Mouse (Mus musculus) G1E (cell line): ENCODE measurements at regions not wholly inside any gene's neighbourhood (a gene's known extent, or its start where the extent isn't known, plus 50 kb on each side); places are given as distances from the start of the nearest gene placed in this dataset.

Experiments
- ATAC-seq: 2 replicates; pipeline ENCODE4 v1.8.0; 2016; ENCODE audit warnings: mild to moderate bottlenecking; ENCODE audit not compliant: insufficient number of reproducible peaks, poor library complexity, low FRiP score, severe bottlenecking; ENCODE audit errors: extremely low read depth
- DNase-seq: peaks from one replicate; pipeline ENCODE4 v3.0.0; 2012; ENCODE audit warnings: low spot score
- H3K27me3 ChIP-seq: 2 replicates; pipeline ENCODE4 v1.6.1; 2012; ENCODE audit warnings: mild to moderate bottlenecking, low read length, inconsistent platforms; ENCODE audit not compliant: insufficient read depth
- H3K36me3 ChIP-seq: replicated peaks from 2 replicates; pipeline ENCODE3; 2012; ENCODE audit warnings: mild to moderate bottlenecking, inconsistent platforms
- H3K4me1 ChIP-seq: 2 replicates; pipeline ENCODE4 v1.6.1; 2012; ENCODE audit warnings: low read depth, low read length, inconsistent platforms, mixed read lengths; ENCODE audit not compliant: insufficient read depth
- H3K4me3 ChIP-seq: 2 replicates; pipeline ENCODE4 v1.5.1; 2012; ENCODE audit warnings: low read depth, mild to moderate bottlenecking, inconsistent platforms, low read length, moderate library complexity, mixed read lengths
- H3K9me3 ChIP-seq: replicated peaks from 2 replicates; pipeline ENCODE4 v1.6.1; 2012; ENCODE audit warnings: inconsistent platforms
- CTCF ChIP-seq: IDR thresholded peaks from 2 replicates; pipeline ENCODE4 v1.5.1; 2012; ENCODE audit warnings: low read depth, low read length, inconsistent platforms, mixed read lengths
- GATA1 ChIP-seq: IDR thresholded peaks from 2 replicates; pipeline ENCODE4 v1.6.1; 2012; ENCODE audit warnings: borderline replicate concordance, low read length, inconsistent platforms, mixed read lengths
- GATA2 ChIP-seq: IDR thresholded peaks from 2 replicates; pipeline ENCODE4 v1.6.1; 2012; ENCODE audit warnings: low read depth, low read length, inconsistent platforms, borderline replicate concordance
- POLR2AphosphoS5 ChIP-seq: IDR thresholded peaks from 2 replicates; pipeline ENCODE4 v1.6.1; 2012; ENCODE audit warnings: low read depth, low read length, inconsistent platforms; ENCODE audit not compliant: insufficient replicate concordance
- TAL1 ChIP-seq: conservative IDR thresholded peaks from 2 replicates; pipeline ENCODE4 v1.6.1; 2012; ENCODE audit warnings: low read depth, low read length, inconsistent platforms, mixed read lengths

GRCm38 (mm10) chr4:11878638-11879037, 102.4 kb downstream of the Gm10604 start:
- Histone ChIP-seq H3K27me3 (no peaks in the 10 kb centered on the region), H3K9me3 (no peaks in the 10 kb centered on the region), H3K4me1 (no peaks in the 10 kb centered on the region), H3K4me3 (no peak overlapping the region), H3K36me3 (no peaks in the 10 kb centered on the region)
- DNase-seq, result no peak
- ATAC-seq, result no peak
- TF ChIP-seq GATA1 (no peak), CTCF (no peak), TAL1 (no peak), POLR2AphosphoS5 (no peak)

DNA sequence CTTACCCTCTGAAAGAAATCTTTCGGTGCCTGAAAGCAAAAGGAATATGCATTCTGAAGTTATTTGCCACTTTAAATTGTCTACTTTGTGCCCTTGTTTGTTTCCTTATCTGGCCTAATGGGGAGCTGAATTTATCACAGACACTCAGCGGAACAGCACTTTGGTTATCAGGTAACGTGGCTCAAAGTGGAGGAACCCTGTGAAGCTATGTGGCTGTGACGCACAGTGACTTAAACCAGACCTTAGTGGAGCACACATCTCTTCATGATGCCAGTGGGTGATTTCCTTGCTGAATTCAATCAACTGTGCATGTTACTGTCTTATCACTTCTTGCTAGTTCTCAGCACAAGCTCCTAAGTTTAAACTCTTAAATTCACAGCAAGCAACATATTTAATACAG, 103.1 kb downstream of the Gm10604 start:
- H3K36me3 ChIP-seq, result no peaks in the 10 kb centered on the region
- no peak for ATAC-seq

DNA sequence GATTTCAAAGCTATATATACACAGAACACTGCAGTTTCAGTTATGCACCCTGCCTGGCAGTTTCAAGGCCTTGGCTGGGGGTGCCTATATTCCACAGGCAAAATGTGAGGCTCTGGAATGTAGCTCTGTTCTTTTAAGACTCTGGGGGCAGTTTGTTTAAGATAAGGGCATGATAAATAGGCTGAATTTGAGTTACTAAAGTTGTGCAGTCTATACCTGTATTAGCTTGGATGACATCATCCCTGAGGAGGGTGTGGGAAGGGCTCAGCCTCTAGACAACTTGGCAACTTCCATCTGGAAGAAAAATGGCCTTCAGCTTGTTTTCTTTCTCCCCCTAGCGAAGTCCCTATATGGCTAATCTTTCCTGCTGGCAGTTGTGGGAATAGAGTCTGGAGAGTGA, 105.1 kb downstream of the Gm10604 start:
- Histone ChIP-seq H3K36me3 (no peaks in the 10 kb centered on the region), H3K9me3 (no peaks in the 10 kb centered on the region), H3K4me1 (no peaks in the 10 kb centered on the region), H3K27me3 (no peaks in the 10 kb centered on the region), H3K4me3 (no peak overlapping the region)
- no peak for TF ChIP-seq POLR2AphosphoS5
- no peak for TF ChIP-seq GATA1
- no peak for TF ChIP-seq GATA2
- no peak for TF ChIP-seq CTCF
- TF ChIP-seq TAL1, result no peak
- ATAC-seq (no peak), DNase-seq (no peak)

More for the DNA sequence above, 103.1 kb downstream of the Gm10604 start:
- H3K4me3 ChIP-seq, result no peak overlapping the region
- no peaks in the 10 kb centered on the region for H3K27me3 ChIP-seq
- TF ChIP-seq TAL1 (no peak), CTCF (no peak), GATA2 (no peak), POLR2AphosphoS5 (no peak), GATA1 (no peak)
- H3K4me1 ChIP-seq, result no peaks in the 10 kb centered on the region
- no peak for DNase-seq
- no peaks in the 10 kb centered on the region for H3K9me3 ChIP-seq

- Histone ChIP-seq H3K4me1 (no peaks in the 10 kb centered on the region), H3K27me3 (no peaks in the 10 kb centered on the region), H3K4me3 (no peak overlapping the region), H3K36me3 (no peaks in the 10 kb centered on the region), H3K9me3 (no peaks in the 10 kb centered on the region)
- TF ChIP-seq TAL1 (no peak), GATA1 (no peak), GATA2 (no peak)
- DNase-seq (no peak), ATAC-seq (no peak)
These were observed 106.3 kb downstream of the Gm10604 start for GRCm38 (mm10) chr4:11874586-11875264.

- DNase-seq (no peak), ATAC-seq (no peak)
- TF ChIP-seq POLR2AphosphoS5 (no peak), GATA2 (no peak), CTCF (no peak), TAL1 (no peak), GATA1 (no peak)
- no peaks in the 10 kb centered on the region for H3K4me1 ChIP-seq
- no peaks in the 10 kb centered on the region for H3K9me3 ChIP-seq
- H3K27me3 ChIP-seq, result no peaks in the 10 kb centered on the region
- H3K36me3 ChIP-seq, result no peaks in the 10 kb centered on the region
- no peak overlapping the region for H3K4me3 ChIP-seq
These were observed 109.0 kb downstream of the Gm10604 start for GRCm38 (mm10) chr4:11872036-11872435.

- no peaks in the 10 kb centered on the region for H3K36me3 ChIP-seq
- DNase-seq (no peak), ATAC-seq (no peak)
- no peaks in the 10 kb centered on the region for H3K4me1 ChIP-seq
- no peaks in the 10 kb centered on the region for H3K27me3 ChIP-seq
- H3K9me3 ChIP-seq, result no peaks in the 10 kb centered on the region
- no peak overlapping the region for H3K4me3 ChIP-seq
- TF ChIP-seq TAL1, result no peak
- no peak for TF ChIP-seq GATA1
- no peak for TF ChIP-seq CTCF
- TF ChIP-seq POLR2AphosphoS5, result no peak
- TF ChIP-seq GATA2, result no peak
These were observed 111.3 kb downstream of the Gm10604 start for GRCm38 (mm10) chr4:11869721-11870120.
